Mouse (Mus musculus): ENCODE data around the gene Casp4.

DNA sequence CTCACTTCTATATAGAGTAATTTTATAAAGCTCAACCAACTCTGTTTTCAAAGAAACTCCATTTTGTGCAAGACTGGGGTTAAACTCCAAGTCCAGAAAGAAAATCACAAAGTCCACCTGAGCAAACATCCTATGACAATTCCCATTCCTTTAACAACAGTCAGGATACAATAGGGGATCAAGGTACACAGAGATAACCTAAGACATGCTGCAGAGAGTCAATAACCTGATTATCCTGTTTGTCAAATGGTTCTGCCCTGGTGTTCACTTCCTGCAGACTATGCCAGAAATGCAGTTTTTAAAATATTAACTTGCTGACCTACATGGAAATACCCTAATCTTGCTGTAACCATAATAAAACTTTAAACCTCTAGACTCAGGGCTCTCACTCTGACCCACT, 23.8 kb downstream of the Casp4 start:
- TF ChIP-seq POLR2A (IDR thresholded peaks at IDR 0.05; ENCODE audit: low read depth, low read length), result no peak
- TF ChIP-seq CTCF (IDR thresholded peaks at IDR 0.05; ENCODE audit: extremely low read depth, insufficient read length, insufficient replicate concordance, low read depth, low read length), result no peak

Measured in small intestine, adult 2 months (tissue).